Mouse (Mus musculus): ENCODE data around the gene Gng12. TPM values are rescaled to one million over a fixed set of nuclear protein-coding genes. Genes with fewer than 3 reads are reported as not detected.
A peak's percentile ranks its signal among the peaks of the same experiment; 100 is the strongest.

Gng12 gene
- polyA plus RNA-seq, 1 experiment from 2014 or later, result 109 TPM

- Histone ChIP-seq H3K4me2 (peak overlapping the region; percentile 63), H3K36me3 (no peaks in the 10 kb centered on the region), H3K27me3 (no peaks in the 10 kb centered on the region), H3K9me3 (no peaks in the 10 kb centered on the region), H3K27ac (no peak overlapping the region), H3K9ac (no peak overlapping the region), H3K4me1 (0 out of 2 replicates have a peak, but pooled peaks cover 7% of the 10 kb centered on the region), H3K4me3 (0 out of 2 replicates have a peak overlapping the region, but pooled peaks have one; percentile 85)
- 42% methylated on average over 4 of the region's 4 CpGs for WGBS
- no peak for ATAC-seq (ENCODE audit: insufficient number of reproducible peaks, low FRiP score, low TSS enrichment, low read depth)
Measured at GRCm38 (mm10) chr6:66897994-66898393, 1.8 kb downstream of the Gng12 start.

DNA sequence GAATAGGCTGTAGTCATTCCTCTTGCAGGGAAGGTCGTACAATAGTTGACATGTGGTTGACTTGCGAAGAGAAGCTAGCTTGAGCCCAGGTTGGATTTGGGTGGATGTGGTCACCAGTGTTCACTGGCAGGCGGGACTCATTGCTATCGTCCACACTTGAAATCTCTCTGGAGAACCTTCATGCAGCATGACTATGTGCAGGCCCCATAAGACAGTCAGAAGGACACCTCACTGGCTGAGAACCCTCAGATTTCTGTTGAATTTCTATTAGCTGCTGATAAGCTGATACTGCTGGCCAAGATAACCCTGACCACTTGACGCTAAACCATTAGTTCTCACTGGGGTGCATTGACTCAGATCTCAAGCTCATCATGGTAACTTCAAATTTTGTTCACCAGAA is 5.7 kb downstream of the Gng12 start:
- Histone ChIP-seq H3K4me3 (no peak overlapping the region), H3K4me2 (no peak overlapping the region), H3K27ac (no peak overlapping the region), H3K9ac (no peak overlapping the region), H3K9me3 (no peaks in the 10 kb centered on the region), H3K27me3 (no peaks in the 10 kb centered on the region), H3K4me1 (peaks cover 9% of the 10 kb centered on the region; the same call in 1 of the 2 replicates), H3K36me3 (no peaks in the 10 kb centered on the region)
- WGBS, result 91% methylated on average over 5 of the region's 5 CpGs
- ATAC-seq (ENCODE audit: insufficient number of reproducible peaks, low FRiP score, low TSS enrichment, low read depth), result no peak

GRCm38 (mm10) chr6:66903206-66903605 is 7.0 kb downstream of the Gng12 start:
- H3K27ac ChIP-seq, result no peak overlapping the region
- no peaks in the 10 kb centered on the region for H3K36me3 ChIP-seq
- H3K27me3 ChIP-seq, result no peaks in the 10 kb centered on the region
- peaks cover 9% of the 10 kb centered on the region; the same call in 1 of the 2 replicates for H3K4me1 ChIP-seq
- no peak overlapping the region for H3K4me2 ChIP-seq
- 82% methylated on average over 9 of the region's 9 CpGs for WGBS
- no peak overlapping the region for H3K4me3 ChIP-seq
- ATAC-seq (ENCODE audit: insufficient number of reproducible peaks, low FRiP score, low TSS enrichment, low read depth), result no peak
- H3K9me3 ChIP-seq, result no peaks in the 10 kb centered on the region
- H3K9ac ChIP-seq, result no peak overlapping the region

DNA sequence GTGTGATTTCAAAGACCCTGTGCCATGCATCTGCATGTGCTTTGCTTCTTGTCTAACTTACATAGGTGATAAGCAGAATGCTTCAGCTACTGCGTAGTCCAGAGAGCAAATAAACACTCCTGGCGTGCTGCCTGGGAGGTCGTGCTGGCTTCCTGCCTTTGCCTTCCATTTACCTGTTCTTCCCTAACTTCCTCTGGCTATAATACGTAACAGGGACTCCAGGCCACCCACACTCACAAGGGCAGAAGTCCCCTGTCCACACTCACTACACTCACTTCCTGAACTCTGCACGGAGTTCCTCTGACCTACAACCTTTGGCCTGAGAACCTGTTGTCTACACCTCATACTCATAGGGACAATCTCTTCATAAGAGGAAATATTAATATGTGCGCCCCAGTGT is 7.5 kb downstream of the Gng12 start:
- no peak overlapping the region for H3K4me2 ChIP-seq
- no peak for ATAC-seq (ENCODE audit: insufficient number of reproducible peaks, low FRiP score, low TSS enrichment, low read depth)
- H3K36me3 ChIP-seq, result no peaks in the 10 kb centered on the region
- H3K4me1 ChIP-seq, result peaks cover 9% of the 10 kb centered on the region; the same call in 1 of the 2 replicates
- no peak overlapping the region for H3K9ac ChIP-seq
- WGBS, result 66% methylated on average over 6 of the region's 6 CpGs
- H3K4me3 ChIP-seq, result no peak overlapping the region
- H3K9me3 ChIP-seq, result no peaks in the 10 kb centered on the region
- no peak overlapping the region for H3K27ac ChIP-seq
- no peaks in the 10 kb centered on the region for H3K27me3 ChIP-seq

- WGBS, result 83% methylated on average over 1 of the region's 1 CpGs
Measured at GRCm38 (mm10) chr6:66906244-66906643, 10.0 kb downstream of the Gng12 start.

GRCm38 (mm10) chr6:66908327-66908973 is 12.3 kb downstream of the Gng12 start:
- ATAC-seq (ENCODE audit: insufficient number of reproducible peaks, low FRiP score, low TSS enrichment, low read depth), result no peak
- H3K4me2 ChIP-seq, result no peak overlapping the region
- no peaks in the 10 kb centered on the region for H3K36me3 ChIP-seq
- peaks cover 15% of the 10 kb centered on the region for H3K4me1 ChIP-seq
- H3K27ac ChIP-seq, result no peak overlapping the region
- no peaks in the 10 kb centered on the region for H3K27me3 ChIP-seq
- no peak overlapping the region for H3K4me3 ChIP-seq
- 70% methylated on average over 5 of the region's 5 CpGs for WGBS
- no peaks in the 10 kb centered on the region for H3K9me3 ChIP-seq
- H3K9ac ChIP-seq, result no peak overlapping the region

More at GRCm38 (mm10) chr6:66906244-66906643, 10.0 kb downstream of the Gng12 start:
- Histone ChIP-seq H3K4me1 (peaks cover 17% of the 10 kb centered on the region), H3K4me3 (no peak overlapping the region), H3K9me3 (no peaks in the 10 kb centered on the region), H3K36me3 (no peaks in the 10 kb centered on the region), H3K9ac (no peak overlapping the region), H3K27me3 (no peaks in the 10 kb centered on the region), H3K4me2 (no peak overlapping the region), H3K27ac (no peak overlapping the region)
- ATAC-seq (ENCODE audit: insufficient number of reproducible peaks, low FRiP score, low TSS enrichment, low read depth), result no peak

DNA sequence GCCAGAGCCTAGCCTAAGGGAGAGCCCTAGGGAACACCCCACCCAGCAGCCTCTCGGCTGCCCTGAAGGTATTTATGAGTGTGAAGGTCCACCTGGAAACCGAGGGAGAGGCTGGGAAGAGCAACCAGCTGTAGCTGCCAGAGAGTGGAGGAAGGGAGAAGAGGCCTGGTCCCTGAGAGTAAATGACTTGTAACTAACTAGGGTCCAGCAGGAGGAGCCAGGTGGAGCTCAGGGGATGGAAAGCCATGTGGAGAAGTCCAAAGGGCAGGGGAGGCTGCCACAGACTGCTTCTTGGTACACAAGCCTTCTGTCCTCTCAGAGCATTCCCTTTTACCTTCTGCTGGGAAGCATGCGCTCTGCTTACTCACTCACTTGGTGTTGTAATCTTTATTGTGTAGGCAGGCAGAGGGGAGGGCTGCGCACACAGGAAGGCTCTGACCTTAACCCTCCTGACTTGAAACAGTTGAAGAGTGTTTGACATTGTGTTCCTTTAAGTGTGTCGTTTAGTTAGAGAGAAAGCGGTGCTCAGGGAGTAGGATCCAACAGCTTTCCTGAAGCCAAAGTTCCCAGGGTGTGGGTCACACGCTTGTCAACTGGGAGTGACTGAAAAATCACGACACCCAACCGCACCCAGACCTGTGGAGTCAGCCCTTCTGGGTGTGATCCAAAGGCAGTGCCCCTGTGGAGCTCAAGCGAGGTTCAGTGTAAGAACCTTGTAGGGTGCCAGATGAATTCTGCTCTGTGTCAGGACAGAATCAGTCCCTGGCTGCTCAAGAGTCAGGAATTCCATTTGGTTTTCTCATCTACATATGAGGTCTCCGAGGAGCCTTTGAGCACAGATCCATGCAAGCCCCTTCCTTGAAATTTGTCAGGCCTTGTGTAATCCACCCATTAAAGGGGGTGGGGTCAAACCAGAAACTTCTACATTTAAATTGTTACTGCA is 14.6 kb downstream of the Gng12 start:
- Histone ChIP-seq H3K9me3 (no peaks in the 10 kb centered on the region), H3K36me3 (no peaks in the 10 kb centered on the region), H3K27me3 (no peaks in the 10 kb centered on the region), H3K9ac (no peak overlapping the region), H3K27ac (peak overlapping the region; percentile 65), H3K4me1 (peaks cover 14% of the 10 kb centered on the region), H3K4me3 (no peak overlapping the region), H3K4me2 (0 out of 2 replicates have a peak overlapping the region, but pooled peaks have one; percentile 1)
- ATAC-seq (ENCODE audit: insufficient number of reproducible peaks, low FRiP score, low TSS enrichment, low read depth), result peak; percentile 67; the same call in 1 of the 2 replicates
- WGBS, result 38% methylated on average over 11 of the region's 11 CpGs

GRCm38 (mm10) chr6:66913355-66913754 is 17.2 kb downstream of the Gng12 start:
- Histone ChIP-seq H3K4me3 (no peak overlapping the region), H3K36me3 (no peaks in the 10 kb centered on the region), H3K9me3 (no peaks in the 10 kb centered on the region), H3K4me2 (no peak overlapping the region), H3K4me1 (peaks cover 14% of the 10 kb centered on the region), H3K9ac (no peak overlapping the region), H3K27me3 (no peaks in the 10 kb centered on the region), H3K27ac (no peak overlapping the region)
- 79% methylated on average over 1 of the region's 1 CpGs for WGBS
- no peak for ATAC-seq (ENCODE audit: insufficient number of reproducible peaks, low FRiP score, low TSS enrichment, low read depth)

DNA sequence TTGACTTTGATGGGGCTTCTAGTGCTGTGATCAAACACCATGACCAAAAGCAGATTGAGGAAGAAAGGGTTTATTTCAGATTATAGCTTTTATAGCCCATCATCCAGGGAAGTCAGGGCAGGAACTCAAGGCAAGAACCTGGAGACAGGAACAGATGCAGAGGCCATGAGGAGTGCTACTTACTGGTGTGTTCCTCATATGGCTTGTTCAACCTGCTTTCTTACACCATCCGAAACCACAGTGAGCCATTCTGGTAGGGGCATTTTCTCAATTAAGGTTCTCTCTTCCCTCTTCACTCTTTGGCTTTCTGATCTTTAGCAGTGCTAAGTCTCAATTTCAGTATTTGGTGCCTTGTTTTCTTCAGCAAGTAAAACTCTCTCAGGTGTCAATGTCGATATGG is 19.4 kb downstream of the Gng12 start:
- Histone ChIP-seq H3K27me3 (no peaks in the 10 kb centered on the region), H3K9ac (no peak overlapping the region), H3K36me3 (no peaks in the 10 kb centered on the region), H3K4me2 (no peak overlapping the region), H3K27ac (no peak overlapping the region), H3K9me3 (no peaks in the 10 kb centered on the region), H3K4me3 (no peak overlapping the region), H3K4me1 (peaks cover 9% of the 10 kb centered on the region)
- no peak for ATAC-seq (ENCODE audit: insufficient number of reproducible peaks, low FRiP score, low TSS enrichment, low read depth)
- WGBS, result 95% methylated on average over 2 of the region's 2 CpGs

DNA sequence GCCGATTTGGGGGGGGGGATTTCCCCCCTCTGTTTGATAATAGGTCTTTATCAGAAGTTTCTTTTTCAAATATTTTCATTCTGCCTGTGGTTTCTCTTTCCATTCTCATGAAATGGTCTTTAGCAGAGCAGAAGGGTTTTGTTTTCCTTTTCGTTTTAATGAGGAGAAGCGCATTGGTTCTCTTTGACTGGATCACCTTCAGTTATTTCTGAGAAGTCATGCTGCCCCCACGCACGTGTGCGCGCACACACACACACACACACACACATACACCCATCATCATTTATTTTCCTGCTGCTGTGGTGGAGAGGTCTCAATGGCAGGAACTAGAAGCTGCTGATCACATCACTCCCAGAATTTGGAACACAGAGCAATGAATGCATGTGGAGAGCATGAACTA is 20.8 kb downstream of the Gng12 start:
- Histone ChIP-seq H3K27ac (no peak overlapping the region), H3K4me3 (no peak overlapping the region), H3K4me1 (no peaks in the 10 kb centered on the region), H3K9me3 (no peaks in the 10 kb centered on the region), H3K9ac (no peak overlapping the region), H3K36me3 (no peaks in the 10 kb centered on the region), H3K27me3 (no peaks in the 10 kb centered on the region), H3K4me2 (no peak overlapping the region)
- 87% methylated on average over 7 of the region's 7 CpGs for WGBS
- ATAC-seq (ENCODE audit: insufficient number of reproducible peaks, low FRiP score, low TSS enrichment, low read depth), result no peak

- no peaks in the 10 kb centered on the region for H3K27me3 ChIP-seq
- no peak overlapping the region for H3K4me2 ChIP-seq
- no peaks in the 10 kb centered on the region for H3K36me3 ChIP-seq
- WGBS, result 88% methylated on average over 4 of the region's 4 CpGs
- H3K9me3 ChIP-seq, result no peaks in the 10 kb centered on the region
- H3K4me1 ChIP-seq, result no peaks in the 10 kb centered on the region
- no peak overlapping the region for H3K27ac ChIP-seq
- no peak for ATAC-seq (ENCODE audit: insufficient number of reproducible peaks, low FRiP score, low TSS enrichment, low read depth)
- no peak overlapping the region for H3K9ac ChIP-seq
- no peak overlapping the region for H3K4me3 ChIP-seq
Measured at GRCm38 (mm10) chr6:66920786-66921185, 24.6 kb downstream of the Gng12 start.

DNA sequence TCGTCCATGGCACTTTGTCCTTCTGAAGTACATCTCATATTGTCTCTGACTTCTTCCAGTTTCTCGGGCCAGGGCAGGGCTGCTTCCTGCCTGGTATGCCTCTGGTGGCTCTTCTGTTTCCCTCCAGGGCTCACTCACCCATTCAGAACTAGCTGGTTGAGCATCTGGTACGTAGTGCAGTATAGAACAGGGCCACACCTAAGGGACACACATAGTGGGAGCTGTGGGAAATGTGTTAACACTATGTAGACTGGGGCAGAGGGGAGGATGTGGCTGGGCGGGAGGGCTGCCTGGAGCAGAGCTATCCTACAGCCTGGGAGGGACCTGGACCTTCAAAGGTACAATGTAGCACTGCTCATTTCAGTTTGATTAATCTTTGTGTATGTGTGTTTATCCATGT is 25.6 kb downstream of the Gng12 start:
- no peak overlapping the region for H3K9ac ChIP-seq
- H3K27ac ChIP-seq, result no peak overlapping the region
- ATAC-seq (ENCODE audit: insufficient number of reproducible peaks, low FRiP score, low TSS enrichment, low read depth), result no peak
- H3K4me3 ChIP-seq, result no peak overlapping the region
- H3K36me3 ChIP-seq, result no peaks in the 10 kb centered on the region
- H3K4me2 ChIP-seq, result no peak overlapping the region
- 0 out of 2 replicates have a peak, but pooled peaks cover 3% of the 10 kb centered on the region for H3K4me1 ChIP-seq
- 83% methylated on average over 4 of the region's 4 CpGs for WGBS
- no peaks in the 10 kb centered on the region for H3K27me3 ChIP-seq
- H3K9me3 ChIP-seq, result no peaks in the 10 kb centered on the region
